Mouse (Mus musculus) neural tube, embryonic 11.5 days (tissue): ENCODE measurements at regions not wholly inside any gene's neighbourhood (a gene's known extent, or its start where the extent isn't known, plus 50 kb on each side); places are given as distances from the start of the nearest gene placed in this dataset.
A peak's percentile ranks its signal among the peaks of the same experiment; 100 is the strongest.

Experiments used
- ATAC-seq: fragments of 200-750 bp; cut with Nextera tagmentation; 2 replicates; pipeline ENCODE4 v1.8.0; 2017; ENCODE audit warnings: moderate number of reproducible peaks, mild to moderate bottlenecking, moderate TSS enrichment, moderate library complexity; ENCODE audit not compliant: insufficient read depth, low FRiP score, low TSS enrichment
- DNase-seq: peaks from one replicate; pipeline ENCODE4 v3.0.0-alpha.2; 2015; ENCODE audit warnings: low spot score
- H3K27ac ChIP-seq: fragments of 300-500 bp; sonication (generic); 2 replicates; pipeline ENCODE4 v1.5.1; 2014; ENCODE audit warnings: low read depth, mild to moderate bottlenecking, low read length
- H3K27me3 ChIP-seq: fragments of 300-500 bp; sonication (generic); 2 replicates; pipeline ENCODE4 v1.6.1; 2014; ENCODE audit warnings: mild to moderate bottlenecking, low read length, mixed read lengths; ENCODE audit not compliant: control insufficient read depth, insufficient read depth
- H3K36me3 ChIP-seq: fragments of 300-500 bp; sonication (generic); 2 replicates; pipeline ENCODE4 v1.6.1; 2014; ENCODE audit warnings: mild to moderate bottlenecking, low read length, moderate library complexity, mixed read lengths; ENCODE audit not compliant: control insufficient read depth, insufficient read depth
- H3K4me1 ChIP-seq: fragments of 300-500 bp; sonication (generic); 2 replicates; pipeline ENCODE4 v1.6.1; 2014; ENCODE audit warnings: low read length, mixed read lengths; ENCODE audit not compliant: control insufficient read depth, insufficient read depth
- H3K4me2 ChIP-seq: fragments of 300-500 bp; sonication (generic); 2 replicates; pipeline ENCODE4 v1.6.1; 2014; ENCODE audit warnings: low read depth, mild to moderate bottlenecking, moderate library complexity
- H3K4me3 ChIP-seq: fragments of 300-500 bp; sonication (generic); 2 replicates; pipeline ENCODE4 v1.5.1; 2014; ENCODE audit warnings: low read depth, low read length
- H3K9ac ChIP-seq: fragments of 300-500 bp; sonication (generic); 2 replicates; pipeline ENCODE4 v1.6.1; 2014; ENCODE audit warnings: mild to moderate bottlenecking, low read length
- H3K9me3 ChIP-seq: fragments of 300-500 bp; sonication (generic); 2 replicates; pipeline ENCODE4 v1.6.1; 2016; ENCODE audit warnings: low read length; ENCODE audit not compliant: control insufficient read depth
- WGBS: fragments of 180-500 bp; shearing (Covaris S2); extraction: QIAGEN DNeasy Blood & Tissue Kit; methylation state at CpG from one replicate; pipeline ENCODE4 v1.1.7; 2014; 5-methylcytosine and 5-hydroxymethylcytosine counted together

- no peak for ATAC-seq
Observed at GRCm38 (mm10) chr11:82573126-82573525, 184.4 kb downstream of the Tmem132e start.

GRCm38 (mm10) chr11:82571525-82571924 lies 182.8 kb downstream of the Tmem132e start:
- no peak overlapping the region for H3K9ac ChIP-seq
- H3K36me3 ChIP-seq, result no peaks in the 10 kb centered on the region
- H3K27ac ChIP-seq, result no peak overlapping the region
- ATAC-seq, result no peak
- peaks cover 5% of the 10 kb centered on the region; the same call in 1 of the 2 replicates for H3K27me3 ChIP-seq
- no peak for DNase-seq
- H3K4me2 ChIP-seq, result no peak overlapping the region
- WGBS, result 25% methylated on average over 5 of the region's 5 CpGs
- no peak overlapping the region for H3K4me3 ChIP-seq
- H3K4me1 ChIP-seq, result peaks cover 21% of the 10 kb centered on the region
- H3K9me3 ChIP-seq, result no peaks in the 10 kb centered on the region

More at GRCm38 (mm10) chr11:82573126-82573525, 184.4 kb downstream of the Tmem132e start:
- 82% methylated on average over 4 of the region's 4 CpGs for whole genome bisulfite sequencing
- no peak overlapping the region for H3K4me3 ChIP-seq
- no peak for DNase-seq
- no peaks in the 10 kb centered on the region for H3K36me3 ChIP-seq
- peaks cover 19% of the 10 kb centered on the region for H3K4me1 ChIP-seq
- no peak overlapping the region for H3K4me2 ChIP-seq
- H3K9ac ChIP-seq, result no peak overlapping the region
- no peak overlapping the region for H3K27ac ChIP-seq
- H3K27me3 ChIP-seq, result peaks cover 5% of the 10 kb centered on the region; the same call in 1 of the 2 replicates
- H3K9me3 ChIP-seq, result no peaks in the 10 kb centered on the region

DNA sequence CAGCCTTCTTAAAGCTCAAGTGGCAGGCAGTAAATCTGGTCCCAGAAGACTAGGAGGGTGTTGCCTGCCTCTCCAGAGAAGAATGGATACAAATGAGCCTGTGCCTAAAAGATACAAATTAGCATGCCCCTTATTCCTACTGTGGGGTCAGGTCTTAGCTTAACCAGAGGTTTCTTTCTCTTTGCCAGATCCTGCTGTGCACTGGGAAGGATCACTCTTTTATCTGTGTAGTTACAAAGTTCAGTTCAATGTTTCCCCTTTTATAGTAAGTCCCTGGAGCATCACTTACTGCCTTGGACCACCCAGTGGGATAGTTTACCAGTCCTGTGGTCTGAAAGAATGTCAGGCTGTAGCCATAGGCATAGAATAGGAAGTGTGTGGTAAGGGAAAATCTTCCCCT lies 181.1 kb downstream of the Tmem132e start:
- Histone ChIP-seq H3K4me2 (no peak overlapping the region), H3K27ac (no peak overlapping the region), H3K9me3 (no peaks in the 10 kb centered on the region), H3K9ac (no peak overlapping the region), H3K27me3 (peaks cover 3% of the 10 kb centered on the region; the same call in 1 of the 2 replicates), H3K4me1 (peaks cover 22% of the 10 kb centered on the region), H3K36me3 (no peaks in the 10 kb centered on the region), H3K4me3 (no peak overlapping the region)
- DNase-seq, result no peak
- 0 out of 2 replicates have a peak, but pooled peaks have one; percentile 23 for ATAC-seq

DNA sequence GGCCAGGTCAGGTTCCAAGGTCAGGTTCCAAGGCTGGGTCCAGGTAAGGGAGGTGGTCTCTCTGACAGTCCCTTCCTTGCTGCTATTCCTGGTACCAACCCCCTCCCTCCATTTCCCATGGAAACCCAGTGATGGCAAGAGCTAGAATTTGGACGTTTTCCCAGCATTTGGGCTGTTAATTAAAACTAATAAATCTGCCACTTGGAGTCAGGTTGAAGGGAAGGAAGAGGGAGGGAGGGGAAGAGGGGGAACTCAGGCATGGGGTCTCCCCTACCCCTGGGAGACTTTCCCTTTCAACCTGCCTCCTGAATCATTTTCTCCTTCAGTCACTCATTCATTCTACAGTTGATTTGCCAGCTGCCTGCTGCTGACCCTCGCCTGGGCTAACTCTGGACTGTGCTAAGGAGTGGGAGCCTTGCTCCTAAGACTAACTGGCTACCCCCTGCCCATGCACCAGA lies 179.5 kb downstream of the Tmem132e start:
- H3K27ac ChIP-seq, result no peak overlapping the region
- H3K4me3 ChIP-seq, result no peak overlapping the region
- peaks cover 25% of the 10 kb centered on the region for H3K4me1 ChIP-seq
- DNase-seq (no peak), ATAC-seq (peak; percentile 16; the same call in 1 of the 2 replicates)
- H3K27me3 ChIP-seq, result peaks cover 3% of the 10 kb centered on the region; the same call in 1 of the 2 replicates
- no peaks in the 10 kb centered on the region for H3K36me3 ChIP-seq
- H3K4me2 ChIP-seq, result no peak overlapping the region
- H3K9ac ChIP-seq, result no peak overlapping the region
- no peaks in the 10 kb centered on the region for H3K9me3 ChIP-seq
- WGBS, result 8% methylated on average over 2 of the region's 2 CpGs

- Histone ChIP-seq H3K9ac (no peak overlapping the region; the same call in 1 of the 2 replicates), H3K27ac (no peak overlapping the region), H3K27me3 (peaks cover under 1% of the 10 kb centered on the region; the same call in 1 of the 2 replicates), H3K4me2 (no peak overlapping the region), H3K4me1 (peaks cover 25% of the 10 kb centered on the region), H3K36me3 (no peaks in the 10 kb centered on the region), H3K9me3 (no peaks in the 10 kb centered on the region), H3K4me3 (no peak overlapping the region)
- ATAC-seq (no peak), DNase-seq (no peak)
- 72% methylated on average over 9 of the region's 9 CpGs for WGBS
Observed at GRCm38 (mm10) chr11:82567014-82567685, 178.4 kb downstream of the Tmem132e start.

DNA sequence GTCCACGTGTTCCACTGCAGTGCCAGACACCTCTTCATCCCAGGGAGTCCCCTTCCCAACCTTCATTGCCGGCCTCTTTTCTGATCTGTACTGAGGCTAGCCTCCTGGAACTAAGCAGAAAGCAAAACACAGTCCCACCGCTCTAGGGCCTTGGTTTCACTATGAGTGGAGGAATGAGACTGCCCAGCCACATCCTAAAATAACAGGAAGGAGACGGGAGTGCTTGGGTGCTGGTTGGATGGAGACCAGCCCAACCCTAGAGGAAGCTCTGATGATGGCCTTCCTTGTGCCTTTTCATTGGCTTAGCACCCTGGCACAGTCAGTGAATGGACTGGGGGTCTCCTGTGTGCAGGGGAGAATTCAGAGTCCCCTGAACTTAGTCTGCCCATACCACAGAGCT lies 177.4 kb downstream of the Tmem132e start:
- Histone ChIP-seq H3K27me3 (no peaks in the 10 kb centered on the region), H3K4me2 (no peak overlapping the region), H3K36me3 (no peaks in the 10 kb centered on the region), H3K4me3 (no peak overlapping the region), H3K4me1 (peaks cover 25% of the 10 kb centered on the region), H3K9ac (no peak overlapping the region), H3K9me3 (no peaks in the 10 kb centered on the region), H3K27ac (no peak overlapping the region)
- 70% methylated on average over 4 of the region's 4 CpGs for WGBS
- no peak for ATAC-seq
- DNase-seq, result no peak

- Histone ChIP-seq H3K36me3 (no peaks in the 10 kb centered on the region), H3K27ac (no peak overlapping the region), H3K9ac (no peak overlapping the region), H3K27me3 (no peaks in the 10 kb centered on the region), H3K4me3 (no peak overlapping the region), H3K9me3 (no peaks in the 10 kb centered on the region), H3K4me1 (peaks cover 16% of the 10 kb centered on the region), H3K4me2 (no peak overlapping the region)
- WGBS, result 68% methylated on average over 10 of the region's 10 CpGs
- DNase-seq (no peak), ATAC-seq (no peak)
Observed at GRCm38 (mm10) chr11:82564181-82564580, 175.5 kb downstream of the Tmem132e start.

- Histone ChIP-seq H3K4me1 (no peaks in the 10 kb centered on the region), H3K4me3 (no peak overlapping the region), H3K27me3 (no peaks in the 10 kb centered on the region), H3K36me3 (no peaks in the 10 kb centered on the region), H3K27ac (no peak overlapping the region), H3K9me3 (no peaks in the 10 kb centered on the region), H3K4me2 (no peak overlapping the region), H3K9ac (no peak overlapping the region)
- WGBS, result 88% methylated on average over 3 of the region's 3 CpGs
- DNase-seq, result no peak
- no peak for ATAC-seq
Observed at GRCm38 (mm10) chr11:82542028-82542427, 153.3 kb downstream of the Tmem132e start.

DNA sequence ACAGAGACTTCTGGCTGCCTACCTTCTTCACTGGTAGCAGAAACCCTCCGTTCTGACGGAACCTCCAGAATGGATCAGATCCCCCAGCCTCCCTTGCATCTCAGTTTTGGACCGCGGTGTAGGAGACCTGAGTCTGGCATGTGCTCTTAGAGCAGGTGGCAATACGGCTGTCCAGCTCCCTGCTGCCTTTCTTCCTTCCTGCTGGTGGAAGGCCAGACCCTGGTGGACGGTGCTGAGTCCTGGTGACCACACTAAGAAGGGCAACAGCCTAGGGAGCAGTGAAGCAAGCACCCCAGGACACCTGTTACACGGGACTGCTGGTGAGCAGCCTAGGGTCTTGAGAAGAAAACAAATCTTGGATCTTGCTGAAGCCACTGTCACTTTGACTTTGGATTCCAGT lies 152.7 kb downstream of the Tmem132e start:
- Histone ChIP-seq H3K9me3 (no peaks in the 10 kb centered on the region), H3K4me2 (no peak overlapping the region), H3K4me1 (no peaks in the 10 kb centered on the region), H3K27me3 (no peaks in the 10 kb centered on the region), H3K9ac (no peak overlapping the region), H3K27ac (no peak overlapping the region), H3K4me3 (no peak overlapping the region), H3K36me3 (no peaks in the 10 kb centered on the region)
- no peak for DNase-seq
- no peak for ATAC-seq
- WGBS, result 91% methylated on average over 7 of the region's 7 CpGs
